ENCODE assay signal across 8 mouse cellular contexts in genomic region chr1:127625577-127626362, GRCm38 (mm10). TPM values are rescaled to one million over a fixed set of nuclear protein-coding genes. Genes with fewer than 3 reads are reported as not detected.
A peak's percentile ranks its signal among the peaks of the same experiment; 100 is the strongest.
DNase-seq lines count a peak whose midpoint lies in the region; ATAC-seq and TF ChIP-seq lines count a peak whose summit lies in the region.

No protein-coding gene starts in this region.

- peak; percentile 33 for DNase-seq in hindbrain, embryonic 11.5 days (ENCODE audit: low spot score)
- DNase-seq in hindbrain, postnatal 0 days (ENCODE audit: low spot score): no peak
- DNase-seq in c-Kit-positive CD71-negative TER-119-negative erythroid progenitor cells, embryonic 14.5 days (ENCODE audit: low read depth): peak; percentile 17
- peak; percentile 57 for DNase-seq in limb, embryonic 11.5 days (ENCODE audit: low spot score)
- DNase-seq in spleen, adult 12 weeks (ENCODE audit: low spot score): peak; percentile 6
- DNase-seq in ovary, postnatal 14 days (ENCODE audit: low spot score): no peak
- DNase-seq in heart, postnatal 25 days (ENCODE audit: low spot score): no peak

- H3K27ac ChIP-seq in hindbrain, embryonic 11.5 days (ENCODE audit: low read depth, low read length): no peak overlapping the region
- H3K27ac ChIP-seq in hindbrain, postnatal 0 days: no peak overlapping the region
- no peak overlapping the region for H3K27ac ChIP-seq in limb, embryonic 11.5 days (replicated peaks; ENCODE audit: low read depth, low read length)

- H3K36me3 ChIP-seq in hindbrain, embryonic 11.5 days (ENCODE audit: control insufficient read depth, insufficient read depth, low read length): no peaks in the 10 kb centered on the region
- no peaks in the 10 kb centered on the region for H3K36me3 ChIP-seq in hindbrain, postnatal 0 days (ENCODE audit: insufficient read depth, low read length)
- no peaks in the 10 kb centered on the region for H3K36me3 ChIP-seq in limb, embryonic 11.5 days (ENCODE audit: control insufficient read depth, insufficient read depth, low read length)

- no peaks in the 10 kb centered on the region for H3K9me3 ChIP-seq in hindbrain, embryonic 11.5 days (ENCODE audit: control insufficient read depth, low read length)
- H3K9me3 ChIP-seq in hindbrain, postnatal 0 days (ENCODE audit: low read length): no peaks in the 10 kb centered on the region
- H3K9me3 ChIP-seq in limb, embryonic 11.5 days (ENCODE audit: control insufficient read depth, low read length): no peaks in the 10 kb centered on the region

- no peak overlapping the region for H3K4me2 ChIP-seq in hindbrain, embryonic 11.5 days (replicated peaks; ENCODE audit: low read depth, low read length)
- no peak overlapping the region for H3K4me2 ChIP-seq in hindbrain, postnatal 0 days (ENCODE audit: low read depth, low read length)
- no peak overlapping the region for H3K4me2 ChIP-seq in limb, embryonic 11.5 days (ENCODE audit: low read depth, severe bottlenecking)

- H3K4me3 ChIP-seq in hindbrain, embryonic 11.5 days (ENCODE audit: low read depth, low read length): no peak overlapping the region
- H3K4me3 ChIP-seq in hindbrain, postnatal 0 days (ENCODE audit: low read length): no peak overlapping the region
- H3K4me3 ChIP-seq in limb, embryonic 11.5 days (ENCODE audit: low read depth, low read length): no peak overlapping the region

- WGBS in hindbrain, embryonic 11.5 days: 51% methylated on average over 5 of the region's 5 CpGs
- WGBS in hindbrain, postnatal 0 days: 64% methylated on average over 5 of the region's 5 CpGs
- 47% methylated on average over 5 of the region's 5 CpGs for WGBS in limb, embryonic 11.5 days

- H3K9ac ChIP-seq in hindbrain, embryonic 11.5 days (ENCODE audit: low read depth, low read length): no peak overlapping the region
- H3K9ac ChIP-seq in hindbrain, postnatal 0 days (replicated peaks; ENCODE audit: low read length): no peak overlapping the region
- no peak overlapping the region for H3K9ac ChIP-seq in limb, embryonic 11.5 days (ENCODE audit: low read length)

- intact Hi-C loops in heart, postnatal 25 days (cut with DNase I): no loop called here

- no peaks in the 10 kb centered on the region for H3K4me1 ChIP-seq in hindbrain, embryonic 11.5 days (replicated peaks; ENCODE audit: control insufficient read depth, insufficient read depth, low read length)
- H3K4me1 ChIP-seq in hindbrain, postnatal 0 days (ENCODE audit: insufficient read depth, low read length): no peaks in the 10 kb centered on the region
- no peaks in the 10 kb centered on the region for H3K4me1 ChIP-seq in limb, embryonic 11.5 days (ENCODE audit: control insufficient read depth, insufficient read depth, low read length)

- H3K27me3 ChIP-seq in hindbrain, embryonic 11.5 days (ENCODE audit: control insufficient read depth, insufficient read depth, low read length): no peaks in the 10 kb centered on the region
- no peaks in the 10 kb centered on the region for H3K27me3 ChIP-seq in hindbrain, postnatal 0 days (ENCODE audit: insufficient read depth, low read length)
- no peaks in the 10 kb centered on the region for H3K27me3 ChIP-seq in limb, embryonic 11.5 days (ENCODE audit: control insufficient read depth, insufficient read depth, low read length)

- TF ChIP-seq CTCF in hindbrain, postnatal 0 days (IDR thresholded peaks at IDR 0.05; ENCODE audit: low read depth): no peak

- ATAC-seq in hindbrain, embryonic 11.5 days (ENCODE audit: low FRiP score): no peak
- no peak for ATAC-seq in hindbrain, postnatal 0 days
- peak; percentile 81 for ATAC-seq in limb, embryonic 11.5 days (ENCODE audit: insufficient number of reproducible peaks, low FRiP score, low TSS enrichment, low read depth)
- no peak for ATAC-seq in erythroid progenitor cell, adult 5-6 weeks (replicated peaks; ENCODE audit: low FRiP score, poor library complexity, severe bottlenecking)

RNA-seq across cellular contexts. Expression of gene Tmem163, which starts 53.6 kb away (rescaled TPM):
- 34.1 and 36.2 TPM in 2 replicates for polyA plus RNA-seq in hindbrain, embryonic 11.5 days (2014; fragmentation: Nextera tagmentation; extraction: Ambion mirVana)
- 56.0 and 56.6 TPM in 2 replicates for total RNA-seq in hindbrain, postnatal 0 days (2014; rRNA removed)
- 54.5 and 54.9 TPM in 2 replicates for polyA plus RNA-seq in hindbrain, postnatal 0 days (2015; fragmentation: Nextera tagmentation; extraction: Ambion mirVana)
- 6.6 and 7.9 TPM in 2 replicates for polyA plus RNA-seq in limb, embryonic 11.5 days (2014; fragmentation: Nextera tagmentation; extraction: Ambion mirVana)
- 1.1 and 2.1 TPM in 2 replicates for total RNA-seq in erythroid progenitor cell, adult 5-6 weeks (2015; ENCODE audit: low replicate concordance)
- total RNA-seq in erythroid progenitor cell, adult 5-6 weeks (2017; ENCODE audit: low replicate concordance): 0.13 TPM in 1 of 2 replicates, not detected in the other
- total RNA-seq in heart, postnatal 25 days (2021): 10 to 100 TPM in 1 of 2 experiments, 1 to 10 TPM in 1; 8.3 to 12.1 TPM

Comparison
In these comparisons a context has a peak if more than half of its experiments do, and no peak if none do; other contexts are left out.
1. DNase-seq: peak in hindbrain, embryonic 11.5 days (single experiment), c-Kit-positive CD71-negative TER-119-negative erythroid progenitor cells, embryonic 14.5 days (single experiment), limb, embryonic 11.5 days (single experiment) and spleen, adult 12 weeks (single experiment); none in hindbrain, postnatal 0 days (single experiment), ovary, postnatal 14 days (single experiment) and heart, postnatal 25 days (single experiment).